Comparison of ENCODE assay signal across 8 mouse cellular contexts in genomic region chr2:75137983-75138745, GRCm38 (mm10).
A peak's percentile ranks its signal among the peaks of the same experiment; 100 is the strongest.
DNase-seq lines count a peak whose midpoint lies in the region; ATAC-seq and TF ChIP-seq lines count a peak whose summit lies in the region.

No protein-coding gene starts in this region.

- POLR2A ChIA-PET in Patski (lab: Charles Lee), result no interaction called here

- H3K4me1 ChIP-seq in hindbrain, embryonic 12.5 days, result peaks cover 9% of the 10 kb centered on the region

- ATAC-seq in Patski, result no peak
- ATAC-seq in frontal cortex, adult (ENCODE audit: low TSS enrichment), result 0 out of 2 replicates have a peak, but pooled peaks have one; percentile 55
- ATAC-seq in hindbrain, embryonic 12.5 days (ENCODE audit: low FRiP score), result peak; percentile 61

- CTCF ChIA-PET in Patski (lab: Charles Lee), result interaction anchor here (0.6 to 1.0 kb wide), 2 partner anchors 423 to 435 kb away, joined by 3 read pairs; no protein-coding TSS in a partner anchor

- no peaks in the 10 kb centered on the region for H3K9me3 ChIP-seq in hindbrain, embryonic 12.5 days (replicated peaks)

- in situ Hi-C loops in Patski (cut with MboI; ENCODE audit: low pct_unique_long_range_greater_than_20kb), result no loop called here

- H3K27ac ChIP-seq in hindbrain, embryonic 12.5 days, result no peak overlapping the region

- H3K4me3 ChIP-seq in hindbrain, embryonic 12.5 days, result peak overlapping the region; percentile 38

- H3K27me3 ChIP-seq in Patski, result peaks cover 39% of the 10 kb centered on the region
- H3K27me3 ChIP-seq in hindbrain, embryonic 12.5 days, result peaks cover 76% of the 10 kb centered on the region

- DNase-seq in Patski (ENCODE audit: low read depth, low spot score), result no peak
- DNase-seq in cerebellum, adult 8-10 months, result peak; percentile 16
- peak; percentile 14 for DNase-seq in left cerebral cortex, adult 11 months (ENCODE audit: low spot score)
- DNase-seq in lung, postnatal 10 days, result peak; percentile 71
- DNase-seq in right cerebral cortex, adult 2 months (ENCODE audit: low spot score in 2 of 2), result peak; percentile 60 to 66
- peak; percentile 16 for DNase-seq in yolk sac, embryonic 10.5 days (ENCODE audit: low spot score)

- 8% methylated on average over 29 of the region's 29 CpGs for WGBS in hindbrain, embryonic 12.5 days

- peak; percentile 98 for TF ChIP-seq CTCF in Patski (IDR thresholded peaks at IDR 0.05)

- H3K9ac ChIP-seq in hindbrain, embryonic 12.5 days, result peak overlapping the region; percentile 53

- H3K36me3 ChIP-seq in hindbrain, embryonic 12.5 days, result no peaks in the 10 kb centered on the region

- H3K4me2 ChIP-seq in hindbrain, embryonic 12.5 days (replicated peaks), result peak overlapping the region; percentile 68
